Mouse (Mus musculus): Measurements from ENCODE around the gene Ssh3.
A peak's percentile ranks its signal among the peaks of the same experiment; 100 is the strongest.

Gene Ssh3

DNA sequence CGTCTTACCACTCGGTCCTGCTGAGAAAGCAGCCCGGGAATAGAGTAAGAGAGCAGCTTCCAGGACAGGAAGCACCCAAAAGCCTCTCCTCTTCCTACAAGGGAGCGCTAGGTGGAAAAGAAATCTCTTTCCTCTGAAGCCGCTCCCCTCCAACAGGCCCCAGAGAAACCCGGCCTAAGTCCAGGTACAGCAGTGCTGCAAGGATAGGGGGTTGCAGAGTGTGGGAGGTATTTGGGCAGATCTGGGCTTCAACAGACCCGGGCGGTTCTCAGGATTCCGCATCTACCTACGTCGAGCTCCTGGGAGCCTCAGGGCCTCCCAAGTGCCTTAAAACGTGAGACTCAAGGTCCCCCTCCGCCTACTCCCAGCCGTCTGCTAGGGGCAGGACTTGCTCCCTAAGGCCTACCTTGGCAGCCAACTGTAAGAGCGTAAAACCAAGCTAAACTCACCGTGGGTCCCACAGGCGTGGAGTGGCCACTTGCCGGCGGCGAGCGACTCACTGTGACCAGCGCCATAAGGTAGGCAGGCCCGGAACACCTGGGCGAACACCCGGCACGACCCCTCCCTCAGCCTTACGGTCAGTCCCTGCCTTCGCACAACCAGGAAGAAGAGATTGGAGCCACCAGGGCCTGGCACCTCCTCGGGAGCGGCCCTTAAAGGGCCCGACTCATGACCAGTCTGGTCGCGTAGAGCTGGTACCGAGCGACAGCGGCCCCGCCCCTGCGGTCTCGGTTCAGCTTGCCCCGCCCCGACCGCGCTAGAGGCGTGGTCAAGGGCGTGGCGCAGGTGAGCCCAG, at the start of gene Ssh3:
Ssh3 (minus strand) TSS at position 615 of the 796 bp plus-strand sequence.
- DNase-seq, result peak; percentile 81 to 84

DNA sequence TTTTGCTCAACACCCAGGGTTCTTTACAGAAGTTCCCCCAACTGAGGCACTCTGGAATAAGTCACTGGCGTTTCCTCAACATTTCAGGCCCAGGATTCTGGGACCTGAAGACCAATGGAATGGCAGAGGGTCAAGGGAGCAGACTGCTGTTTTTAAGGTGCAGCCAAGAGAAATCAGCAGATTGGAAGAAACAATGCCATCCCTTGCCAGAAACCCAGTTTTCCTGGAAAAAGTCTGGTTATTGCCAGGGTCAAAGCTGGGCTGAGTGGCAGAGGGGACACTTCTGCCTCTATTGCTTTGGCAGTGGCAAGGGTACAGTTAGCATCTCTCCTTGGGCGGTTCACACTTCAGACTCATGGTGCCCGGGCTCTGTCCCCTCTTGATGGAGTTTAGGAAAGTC, 48.2 kb upstream of the Ssh3 start:
- DNase-seq, result no peak

DNA sequence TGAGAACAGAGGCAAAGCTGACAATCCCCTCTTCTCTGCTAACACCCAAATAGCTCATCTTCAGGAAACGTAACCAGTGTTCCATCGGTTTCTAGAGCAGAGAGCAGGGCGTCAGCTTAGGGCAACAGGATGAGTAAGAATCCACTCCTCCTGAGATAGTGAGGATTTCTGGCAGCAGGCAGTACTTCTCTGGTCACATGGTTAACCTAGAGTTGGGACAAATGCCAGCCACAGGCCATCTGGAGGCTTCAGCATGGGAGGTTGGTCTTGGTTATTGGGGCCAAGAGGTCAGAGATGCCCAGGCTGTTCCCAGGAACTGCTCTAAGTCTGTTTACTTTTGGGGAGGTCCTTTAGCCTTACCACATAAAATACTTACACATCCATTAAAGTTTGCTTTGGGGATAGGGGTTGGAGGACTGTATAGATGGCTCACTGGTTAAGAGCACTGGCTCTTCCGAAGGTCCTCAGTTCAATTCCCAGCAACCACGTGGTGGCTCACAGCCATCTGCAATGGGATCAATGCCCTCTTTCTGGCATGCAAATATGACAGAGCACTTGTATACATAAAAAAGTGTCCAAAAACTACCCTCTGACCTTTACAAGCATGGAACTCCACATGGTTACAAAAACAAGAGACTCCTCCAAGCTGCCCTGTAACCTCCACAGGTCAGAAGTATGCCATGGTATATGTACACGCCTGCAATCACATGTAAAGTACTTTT, 46.4 kb upstream of the Ssh3 start:
- DNase-seq, result no peak

DNA sequence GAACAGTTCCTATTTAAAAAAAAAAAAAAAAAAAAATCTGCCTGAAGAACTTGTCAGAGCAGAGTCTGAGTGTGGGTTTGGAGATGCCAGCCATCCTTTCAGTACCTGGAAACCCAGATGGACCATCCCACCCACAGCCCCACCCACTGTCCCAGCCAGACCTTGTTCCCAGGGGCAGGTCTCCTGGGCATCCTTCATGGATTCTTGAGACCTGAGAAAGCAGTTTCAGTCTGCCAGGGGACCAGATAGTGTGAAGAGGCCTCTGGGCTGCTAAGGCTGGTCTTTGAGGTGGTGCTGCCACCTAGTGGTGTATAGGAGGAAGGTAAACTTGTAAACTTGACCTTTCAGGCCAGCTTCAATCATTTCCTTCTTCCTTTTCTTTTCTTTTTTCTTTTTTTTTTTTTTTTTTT, 40.8 kb upstream of the Ssh3 start:
- peak; percentile 78 for DNase-seq

DNA sequence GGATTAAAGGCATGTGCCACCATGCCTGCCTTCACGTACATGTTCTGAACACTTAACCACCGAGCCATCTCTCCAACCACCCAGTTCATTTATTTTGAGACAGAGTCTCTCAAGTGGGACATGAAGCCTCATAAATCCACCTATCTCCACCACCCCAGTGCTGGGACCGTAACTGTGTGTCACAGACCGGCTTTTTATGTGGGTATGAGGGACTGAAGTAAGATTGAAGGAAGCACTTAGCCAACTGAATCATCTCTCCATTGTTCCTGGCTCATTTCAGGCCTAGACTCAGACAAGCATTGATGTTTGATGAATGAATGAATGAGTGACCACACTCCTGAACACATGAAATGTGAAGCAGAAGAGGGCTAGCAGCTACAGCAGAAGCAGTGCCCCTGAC, 40.3 kb upstream of the Ssh3 start:
- no peak for DNase-seq

DNA sequence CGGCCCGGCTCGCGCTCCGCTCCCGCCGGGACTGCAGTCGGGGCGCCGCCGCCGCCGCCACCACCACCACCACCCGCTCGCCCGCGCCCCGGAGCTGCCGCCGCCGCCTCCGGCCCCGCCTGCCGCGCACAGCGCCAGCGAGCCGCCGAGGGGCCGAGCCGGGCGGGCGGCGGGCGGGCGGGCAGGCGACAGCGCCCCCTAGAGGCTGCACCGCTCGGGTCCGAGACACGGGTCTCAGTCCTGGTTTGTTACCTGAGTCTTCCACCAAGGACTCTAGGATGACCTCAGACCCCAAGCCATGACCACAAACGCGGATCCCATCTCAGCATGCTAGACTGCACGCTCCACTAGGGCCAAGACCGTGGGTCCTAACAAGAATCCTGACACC, 37.2 kb upstream of the Ssh3 start, which contains the start of gene Grk2:
Grk2 (minus strand) TSS at position 33 of the 388 bp plus-strand sequence.
- DNase-seq, result peak; percentile 87 to 90

DNA sequence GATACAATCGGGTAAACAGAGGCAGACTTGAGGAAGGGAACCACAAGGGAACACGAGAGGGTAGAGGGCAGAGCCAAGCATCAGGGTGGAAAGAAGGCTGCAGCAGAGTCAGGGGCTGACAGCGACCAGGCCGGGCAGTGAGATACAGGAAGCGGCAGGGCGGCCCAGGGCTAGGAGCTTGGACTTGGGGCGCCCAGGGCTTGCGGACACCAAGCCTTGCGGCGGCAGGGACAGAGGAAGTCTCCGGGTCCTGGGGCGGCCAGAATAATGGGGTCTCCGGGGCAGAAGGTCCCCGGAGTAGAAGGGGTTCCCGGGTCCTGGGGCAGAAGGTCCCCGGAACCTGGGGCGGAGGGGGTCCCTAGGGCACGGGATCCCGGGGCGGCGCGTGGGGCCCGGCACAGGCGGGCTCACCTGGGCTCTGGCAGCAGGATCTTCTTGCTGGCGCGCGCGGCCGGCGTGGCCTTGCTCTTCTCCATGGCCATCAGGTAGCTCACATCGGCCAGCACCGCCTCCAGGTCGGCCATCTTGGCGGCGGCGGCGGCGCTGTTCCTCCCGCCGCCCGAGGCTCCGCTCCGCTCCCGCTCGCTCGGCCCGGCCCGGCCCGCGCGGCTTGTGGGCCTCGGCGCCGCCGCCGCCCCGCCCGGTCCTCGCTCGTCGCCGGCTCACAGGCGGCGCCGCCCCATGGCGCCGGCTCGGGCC, 36.7 kb upstream of the Ssh3 start:
- DNase-seq, result peak; percentile 57 to 64

DNA sequence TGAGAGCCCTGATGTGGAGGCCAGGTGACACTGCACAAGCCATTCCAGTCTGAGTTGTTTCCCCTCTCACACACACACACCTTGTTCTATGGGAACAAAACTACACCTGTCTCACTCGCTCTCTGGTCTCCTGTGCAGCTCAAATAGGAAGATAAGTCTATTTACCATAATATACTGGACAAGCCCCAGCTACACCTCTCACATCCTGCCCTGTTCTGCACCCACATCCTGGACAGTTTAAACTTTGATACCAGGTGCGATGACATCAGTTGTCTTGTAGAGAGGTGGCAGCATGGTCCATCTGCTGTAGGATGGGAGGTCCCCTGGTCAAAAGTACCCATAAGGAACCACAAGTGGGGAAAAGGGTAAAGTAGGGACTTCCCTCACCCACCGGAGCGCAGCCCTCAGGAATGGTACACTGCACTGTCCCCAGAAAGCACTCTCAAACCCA, 35.9 kb upstream of the Ssh3 start:
- peak; percentile 60 to 61 for DNase-seq

DNA sequence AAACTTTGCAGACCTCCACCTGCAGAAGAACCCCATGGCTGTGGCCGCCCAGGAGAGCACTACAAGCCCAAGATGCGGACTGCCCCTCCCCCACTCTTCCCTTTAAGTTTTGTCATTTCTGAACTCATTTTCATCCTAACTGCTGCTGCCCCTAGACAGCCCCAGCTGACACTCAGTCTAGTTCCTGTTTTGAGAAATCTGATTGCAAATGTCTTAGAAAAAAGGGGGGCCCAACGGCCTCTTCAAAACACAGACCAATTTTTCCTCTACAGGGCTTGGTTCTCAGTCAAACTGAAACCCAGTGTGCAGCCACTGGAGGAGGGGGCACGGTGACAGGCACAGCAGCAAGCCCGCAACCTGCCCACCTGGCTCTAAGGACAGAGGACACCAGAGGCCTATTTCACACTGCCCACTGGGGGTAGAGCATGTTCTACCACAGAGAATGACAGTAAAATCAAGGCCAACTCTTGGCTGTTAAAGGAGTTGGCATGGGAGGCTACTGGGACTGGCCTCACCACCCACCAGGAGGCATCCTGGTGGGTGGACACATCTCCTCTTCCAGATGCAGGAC, 35.4 kb upstream of the Ssh3 start:
- DNase-seq, result peak; percentile 74 to 78

DNA sequence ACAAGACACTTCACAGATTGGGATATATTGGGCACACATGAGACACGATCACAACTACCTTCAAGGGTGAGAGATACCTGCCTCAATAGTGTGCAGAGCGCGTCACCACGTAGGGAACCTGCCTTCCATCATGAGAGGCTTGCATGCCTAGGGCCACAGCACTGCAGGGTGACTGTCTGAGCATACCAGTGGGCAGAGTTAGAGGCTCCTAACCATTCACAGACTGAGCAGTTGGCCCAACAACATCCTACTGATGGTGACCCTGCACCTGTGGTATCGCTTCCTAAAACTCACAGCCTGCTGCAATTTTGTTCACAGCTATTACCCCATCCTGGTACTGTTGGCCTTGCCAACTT, 34.6 kb upstream of the Ssh3 start:
- DNase-seq, result peak; percentile 45 to 55

DNA sequence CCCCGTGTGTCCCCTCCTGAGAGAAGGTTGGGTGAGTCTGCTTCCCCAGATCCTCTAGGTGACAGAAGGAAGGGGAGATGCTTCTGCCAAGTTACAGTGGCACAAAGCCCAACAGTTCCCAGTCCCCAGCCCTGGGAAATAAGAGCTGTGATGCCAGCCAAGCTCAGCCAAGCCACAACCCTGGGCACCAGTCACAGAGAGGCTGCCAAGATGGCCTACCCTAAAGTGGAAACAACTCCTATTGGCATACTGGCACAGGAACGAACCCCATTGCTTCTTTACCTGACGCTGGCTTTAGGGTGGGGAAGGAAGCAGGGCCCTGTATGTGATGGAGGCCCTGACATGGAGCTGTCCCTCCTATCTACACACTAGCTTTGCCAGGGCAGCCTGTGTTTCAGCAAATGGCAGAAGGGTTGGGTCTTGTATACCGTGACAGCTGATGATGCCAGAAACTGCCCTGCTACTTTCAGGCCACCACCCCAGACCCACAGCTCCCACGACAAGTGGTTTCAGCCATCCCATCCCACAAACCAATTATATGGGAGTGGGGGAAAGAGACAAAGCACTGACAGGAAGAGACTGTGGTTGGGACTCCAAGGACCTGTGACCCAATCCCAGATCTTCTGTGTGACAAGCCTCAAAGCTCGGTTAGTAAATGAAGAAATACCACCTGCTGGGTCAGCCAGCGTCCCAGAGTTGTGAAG, 34.1 kb upstream of the Ssh3 start:
- no peak for DNase-seq

DNA sequence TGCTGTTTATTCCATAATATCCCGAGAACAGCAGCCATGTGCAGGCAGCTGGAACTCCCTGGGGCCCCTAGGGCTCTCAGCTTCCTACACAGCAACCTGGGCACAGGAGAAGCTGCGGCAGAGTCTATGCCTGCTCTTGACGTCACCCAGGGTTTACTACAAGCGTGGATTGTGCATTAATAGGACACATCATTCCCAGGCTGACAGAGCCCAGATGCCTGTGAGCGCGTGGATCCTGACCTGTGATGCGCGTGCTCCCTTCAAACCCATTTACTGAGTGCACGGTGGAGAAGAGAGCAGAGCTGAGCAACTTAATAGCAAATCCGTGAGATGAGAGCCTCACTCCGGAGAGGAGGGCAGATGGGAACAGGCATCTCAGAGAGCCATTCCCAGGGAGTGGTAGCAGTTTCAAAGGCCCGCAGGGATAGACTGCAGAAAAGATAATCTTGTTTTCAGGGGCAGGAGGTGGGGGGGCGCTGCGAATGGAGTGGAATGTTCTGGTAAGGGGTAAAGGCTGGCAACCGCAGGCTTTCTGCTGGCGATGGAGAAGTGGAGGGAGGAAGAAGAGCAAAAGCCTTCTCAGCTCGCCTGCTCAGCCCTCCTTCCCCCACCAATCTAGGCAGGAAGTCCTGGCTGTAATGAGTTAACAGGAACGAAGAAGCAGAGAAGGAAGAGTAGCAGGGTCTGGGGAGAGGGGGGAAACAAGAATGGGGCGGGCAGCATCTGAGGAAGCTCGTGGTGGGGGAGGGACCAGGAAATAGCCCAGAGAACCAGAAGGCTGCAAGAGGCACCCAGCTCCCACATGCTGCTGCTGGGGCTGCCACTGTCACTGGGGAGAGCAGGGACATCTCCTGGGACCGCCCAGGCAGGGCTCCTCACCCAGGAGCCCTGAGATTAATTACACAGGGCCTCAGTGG, 33.0 kb upstream of the Ssh3 start:
- DNase-seq, result peak; percentile 74 to 77

DNA sequence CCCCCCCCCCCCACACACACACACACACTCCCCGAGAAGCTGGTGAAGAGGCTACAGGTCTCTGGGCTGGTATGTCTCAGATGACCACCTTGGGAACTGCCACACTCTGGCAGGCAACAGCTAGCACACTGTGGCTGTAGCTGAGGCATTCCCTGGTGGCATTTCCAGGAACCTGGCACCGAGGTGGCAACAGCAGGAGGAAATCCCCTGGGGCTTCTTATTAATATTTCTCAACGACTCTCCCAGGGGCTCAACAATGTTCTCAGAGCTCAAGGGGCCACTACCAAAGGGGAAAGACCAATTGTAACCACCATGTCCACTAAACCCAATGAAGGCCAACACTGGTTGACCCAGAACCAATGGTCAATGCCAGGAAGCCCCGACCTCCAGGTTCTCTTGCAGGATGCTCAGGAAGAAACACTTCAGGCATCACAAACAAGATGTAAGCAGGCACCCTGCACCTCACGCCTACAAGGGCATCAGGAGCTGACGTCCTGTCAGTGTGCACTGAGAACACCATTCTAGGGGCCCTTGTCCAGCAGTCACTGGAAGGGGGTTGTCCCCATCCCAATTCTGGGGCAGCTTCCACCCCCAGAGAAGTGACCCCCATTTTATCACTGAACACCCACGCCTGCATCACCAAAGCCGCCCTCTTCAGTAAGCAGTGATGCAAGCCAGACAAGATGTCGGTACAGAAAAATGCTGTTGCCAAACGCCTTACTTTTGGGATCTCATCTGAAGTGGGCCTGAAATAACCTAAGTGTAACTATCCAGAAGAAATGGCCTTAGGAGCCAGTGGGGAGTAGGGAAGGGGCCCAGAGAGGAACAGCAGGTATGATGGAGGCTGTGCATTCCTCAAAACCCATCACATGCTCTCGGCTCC, 32.1 kb upstream of the Ssh3 start:
- no peak for DNase-seq

DNA sequence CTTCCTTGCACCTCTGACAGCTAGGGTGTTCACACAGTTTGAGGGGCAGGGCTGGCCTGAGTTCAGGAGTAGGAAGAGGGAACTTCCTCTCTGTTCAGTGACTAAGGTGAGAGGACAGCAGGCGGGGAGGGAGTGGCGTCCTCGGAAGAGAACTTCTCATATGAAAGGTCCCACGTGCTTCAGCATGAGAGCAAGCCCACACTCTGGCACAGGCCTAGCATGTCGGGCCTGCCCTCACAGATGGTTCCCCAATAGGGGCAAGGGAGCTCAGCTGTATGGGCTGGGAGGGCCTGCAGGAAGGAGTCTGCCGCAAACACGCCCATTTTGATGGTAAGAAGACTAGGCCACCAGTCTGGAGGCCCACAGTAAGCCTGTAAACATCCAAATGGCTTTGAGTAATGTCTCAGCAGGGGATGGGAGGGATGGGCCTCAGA, 31.3 kb upstream of the Ssh3 start:
- DNase-seq, result peak; percentile 82 to 86

DNA sequence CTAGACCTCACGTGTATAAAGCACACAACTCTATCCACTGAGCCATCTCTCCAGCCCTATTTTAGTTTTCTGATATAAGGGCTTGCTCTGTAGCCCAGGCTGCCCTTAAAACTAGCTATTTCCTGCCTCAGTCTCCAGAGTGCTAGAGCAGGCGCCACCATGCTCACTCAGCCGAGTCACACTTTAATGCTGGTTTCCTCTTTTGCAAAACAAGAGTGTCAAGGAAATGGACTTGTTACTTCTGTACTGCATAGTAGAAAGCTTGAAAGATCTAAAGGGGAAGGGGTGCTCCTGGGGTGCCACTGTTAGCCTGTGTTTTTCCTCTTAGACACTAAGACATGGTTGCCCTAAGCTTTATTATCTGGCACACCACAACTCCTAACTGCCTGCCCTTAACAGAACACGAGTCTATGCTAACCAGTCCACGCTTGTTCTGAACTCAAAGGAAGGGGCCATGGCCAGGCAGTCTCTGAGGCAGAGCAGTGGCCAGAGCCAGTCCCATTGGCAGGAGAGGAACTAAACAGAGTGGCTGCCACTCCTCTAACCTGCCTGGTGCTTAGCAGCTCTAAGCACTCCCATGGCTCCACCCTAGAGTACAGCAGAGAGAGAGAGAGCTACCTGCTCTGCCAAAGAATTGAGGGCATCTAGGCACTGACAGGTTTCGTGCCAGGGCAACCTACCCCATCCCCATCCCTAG, 30.7 kb upstream of the Ssh3 start:
- peak; percentile 65 to 71 for DNase-seq

DNA sequence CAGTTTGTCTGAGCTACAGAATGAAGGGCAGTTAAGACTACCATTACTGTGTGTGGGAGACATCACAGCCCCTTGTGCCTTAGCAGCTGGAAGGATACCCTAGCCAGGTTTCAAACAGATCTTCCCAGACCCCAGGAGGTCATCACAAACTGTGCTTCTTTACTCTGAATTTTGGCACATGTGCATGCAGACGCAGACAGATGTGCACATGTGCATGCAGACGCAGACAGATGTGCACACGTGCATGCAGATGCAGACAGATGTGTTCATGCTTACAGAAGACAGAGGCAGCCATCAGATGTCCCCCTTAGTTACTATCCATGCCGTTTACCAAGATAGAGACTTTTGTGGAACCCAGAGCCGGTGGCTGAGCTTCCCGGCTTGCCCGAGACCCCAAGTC, 30.1 kb upstream of the Ssh3 start:
- no peak for DNase-seq

DNA sequence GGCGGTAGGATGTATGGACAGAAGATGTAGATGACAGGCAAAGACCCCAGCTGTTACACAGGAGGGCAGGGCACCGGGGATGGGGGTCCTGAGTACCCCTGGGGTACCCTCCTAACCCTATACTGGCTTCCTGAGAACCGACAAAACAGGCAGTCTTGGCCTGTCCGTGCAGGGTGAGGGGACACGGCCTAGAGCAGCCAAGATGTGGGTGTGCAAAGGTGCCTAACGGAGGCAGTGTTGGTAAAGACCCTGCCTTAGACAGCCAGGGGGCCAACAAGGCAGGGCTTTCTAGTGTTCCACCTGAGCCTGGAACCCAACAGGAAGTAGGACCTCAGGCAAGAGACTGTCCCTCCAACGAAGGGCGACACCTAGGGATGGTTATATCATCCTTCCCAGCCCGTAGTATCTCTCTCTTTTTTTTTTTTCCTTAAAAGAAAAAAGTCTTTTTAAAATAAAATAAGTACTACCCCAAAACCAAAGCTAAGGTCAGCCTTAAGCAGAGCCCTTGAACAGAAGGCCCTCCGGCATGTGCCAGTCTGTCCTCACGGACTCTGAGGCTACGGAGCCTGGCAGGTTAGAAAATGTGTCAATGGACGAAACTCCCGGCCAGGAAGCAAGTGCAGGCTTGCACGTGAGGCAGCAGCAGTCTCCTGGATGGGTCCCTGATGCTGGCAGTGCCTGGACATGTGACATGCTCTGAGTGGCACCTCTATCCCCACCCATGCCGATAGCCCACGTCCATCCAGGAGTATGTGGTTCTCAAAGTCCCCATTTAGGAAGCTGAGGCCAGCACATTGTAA, 29.5 kb upstream of the Ssh3 start:
- DNase-seq, result no peak

DNA sequence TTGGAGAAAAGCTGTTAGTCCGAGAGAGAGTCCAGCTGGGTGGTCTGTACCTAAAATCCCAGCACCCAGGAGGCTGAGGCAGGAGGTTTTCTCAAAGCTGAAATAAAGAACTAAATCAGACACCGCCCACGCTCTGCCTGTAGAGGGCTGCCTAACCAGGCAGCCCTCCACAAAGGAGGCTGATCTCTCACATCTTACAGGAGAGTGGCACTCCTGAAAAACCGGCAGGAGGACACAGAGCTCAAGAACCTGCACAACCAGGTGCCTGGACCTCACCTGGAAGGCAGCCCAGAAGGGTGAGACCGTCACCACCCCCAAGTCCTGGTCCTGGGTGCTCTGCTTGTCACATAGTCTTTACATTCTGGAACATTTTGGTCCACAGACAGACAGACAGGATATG, 28.9 kb upstream of the Ssh3 start:
- peak; percentile 37 to 43 for DNase-seq

DNA sequence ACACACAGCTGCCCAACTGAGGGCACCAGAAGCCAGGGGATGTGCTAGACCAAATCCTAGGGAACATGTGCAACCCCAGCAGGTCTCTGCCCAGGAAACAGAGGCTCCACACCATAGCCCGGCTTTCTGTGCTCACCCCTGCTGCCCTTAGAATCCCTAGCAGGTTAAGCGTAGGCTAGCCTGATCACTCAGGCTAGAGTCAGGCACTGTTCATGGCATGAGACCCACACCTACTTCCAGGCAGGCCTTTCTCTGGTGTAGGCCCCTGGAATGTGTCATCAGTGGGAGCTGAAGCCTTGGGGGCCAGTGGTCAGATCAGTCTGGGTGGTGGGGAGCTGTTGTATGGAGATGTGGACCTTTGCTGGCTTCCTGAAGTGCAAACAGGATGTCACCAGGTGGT, 27.6 kb upstream of the Ssh3 start:
- no peak for DNase-seq

Measured in B cell, adult 2 months (primary cell).